Mouse (Mus musculus): Measurements from ENCODE around the gene Pnlip. TPM values are rescaled to one million over a fixed set of nuclear protein-coding genes. Genes with fewer than 3 reads are reported as not detected.

Gene Pnlip
- total RNA-seq (2021) = not detected in 2 replicates
- long read RNA-seq = 0 reads

DNA sequence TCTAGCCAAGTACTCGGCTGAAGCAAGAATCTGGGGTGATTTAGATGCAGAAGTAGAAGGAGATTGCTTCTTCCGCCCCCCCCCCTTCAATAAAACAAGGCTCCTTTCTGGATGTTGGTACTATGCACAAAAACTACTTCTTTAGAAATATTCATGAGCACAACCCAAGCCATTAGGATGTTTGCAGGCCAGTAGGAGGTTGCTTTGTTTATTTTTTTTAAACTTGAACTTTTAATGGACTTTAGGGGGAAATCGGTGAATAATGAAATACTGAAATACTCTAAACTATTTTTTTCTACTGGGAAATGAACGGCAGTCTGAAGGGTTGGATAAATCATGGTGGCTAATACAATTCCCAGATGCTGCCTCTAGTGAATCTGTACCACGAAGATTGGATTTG lies at the start of gene Pnlip:
TSS of gene Pnlip (plus strand) at position 301 of the 400 bp plus-strand sequence.
- DNase-seq = no peak

GRCm38 (mm10) chr19:58609716-58610115 lies 42.6 kb upstream of the Pnlip start:
- no peak for DNase-seq

DNA sequence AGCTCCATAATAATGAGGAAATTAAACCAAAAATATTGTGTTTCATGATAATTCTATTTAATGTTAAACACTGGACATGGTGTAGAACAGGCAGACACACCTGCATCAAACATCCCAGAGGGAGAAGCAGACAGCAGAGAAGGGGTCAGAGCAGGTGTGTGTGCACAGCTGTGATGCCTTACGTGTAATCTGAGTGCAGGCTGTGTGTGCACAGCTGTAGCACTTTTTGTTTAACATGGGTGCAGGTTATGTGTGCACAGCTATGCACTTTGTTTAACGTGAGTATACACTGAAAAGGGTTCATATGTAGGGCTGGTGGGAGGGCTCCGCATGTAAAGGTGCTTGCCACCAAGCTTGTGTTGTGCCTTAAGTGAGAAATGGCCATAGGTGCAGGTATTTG lies 39.6 kb upstream of the Pnlip start:
- DNase-seq = no peak

GRCm38 (mm10) chr19:58616606-58617005 lies 35.7 kb upstream of the Pnlip start:
- DNase-seq = no peak

DNA sequence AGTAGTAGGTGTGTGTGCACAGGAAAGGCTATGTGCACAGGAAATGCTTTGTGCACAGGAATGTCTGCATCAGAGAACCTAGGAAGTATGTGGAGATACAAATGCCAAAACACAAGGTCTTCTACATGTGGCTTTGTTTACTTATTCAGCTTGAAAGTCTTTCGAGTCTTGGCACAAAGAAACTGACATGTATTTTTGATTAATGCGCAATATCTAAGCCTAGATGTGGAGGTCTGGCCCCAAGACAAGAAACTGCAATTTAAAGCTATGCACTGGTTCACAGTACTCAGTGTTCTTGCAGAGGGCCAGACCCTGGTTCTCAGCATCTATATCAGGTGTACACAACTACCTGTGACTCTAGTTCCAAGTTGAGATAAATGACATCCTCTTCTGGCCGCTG lies 31.6 kb upstream of the Pnlip start:
- DNase-seq = no peak

DNA sequence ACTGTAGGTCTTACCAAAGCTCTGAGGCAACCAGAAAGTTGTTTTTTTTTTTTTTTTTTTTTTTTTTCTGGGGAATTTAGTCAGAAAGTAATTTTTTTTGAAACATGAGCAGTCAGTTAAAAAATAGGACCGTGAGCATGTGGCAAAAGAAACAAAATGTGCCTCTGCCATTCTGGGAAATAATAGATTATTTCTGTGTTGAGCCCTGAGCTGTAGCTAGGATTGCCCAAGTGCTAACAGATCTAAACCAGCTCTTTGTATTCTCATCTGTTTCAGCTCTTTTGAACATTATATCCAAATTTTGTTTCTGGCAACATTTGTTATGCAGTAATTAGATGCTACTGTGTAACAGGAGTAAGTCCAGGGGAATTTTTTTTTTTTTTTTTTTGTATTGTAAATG lies 30.7 kb upstream of the Pnlip start:
- DNase-seq = no peak

DNA sequence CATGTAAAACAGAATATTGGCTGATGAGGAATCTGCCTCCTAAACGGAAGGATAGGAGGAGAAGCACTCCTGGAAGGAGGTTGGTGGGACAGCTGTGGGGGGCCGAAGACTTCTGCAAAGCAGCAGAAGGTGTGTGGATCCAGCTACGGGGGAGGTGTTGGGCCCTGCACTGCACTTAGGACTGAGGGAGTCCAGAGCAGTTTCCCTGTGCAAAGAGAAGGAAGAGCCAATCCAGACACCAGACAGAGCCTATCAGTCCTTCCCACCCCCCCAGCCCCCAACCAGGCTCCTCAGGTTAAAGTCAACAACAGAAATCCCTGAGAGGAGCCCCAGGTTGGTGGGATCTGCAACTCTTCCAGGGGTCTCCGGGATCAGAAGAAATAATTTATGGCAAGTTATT lies 27.5 kb upstream of the Pnlip start:
- DNase-seq = no peak

- no peak for DNase-seq
These were observed 26.9 kb upstream of the Pnlip start for GRCm38 (mm10) chr19:58625254-58625947.

DNA sequence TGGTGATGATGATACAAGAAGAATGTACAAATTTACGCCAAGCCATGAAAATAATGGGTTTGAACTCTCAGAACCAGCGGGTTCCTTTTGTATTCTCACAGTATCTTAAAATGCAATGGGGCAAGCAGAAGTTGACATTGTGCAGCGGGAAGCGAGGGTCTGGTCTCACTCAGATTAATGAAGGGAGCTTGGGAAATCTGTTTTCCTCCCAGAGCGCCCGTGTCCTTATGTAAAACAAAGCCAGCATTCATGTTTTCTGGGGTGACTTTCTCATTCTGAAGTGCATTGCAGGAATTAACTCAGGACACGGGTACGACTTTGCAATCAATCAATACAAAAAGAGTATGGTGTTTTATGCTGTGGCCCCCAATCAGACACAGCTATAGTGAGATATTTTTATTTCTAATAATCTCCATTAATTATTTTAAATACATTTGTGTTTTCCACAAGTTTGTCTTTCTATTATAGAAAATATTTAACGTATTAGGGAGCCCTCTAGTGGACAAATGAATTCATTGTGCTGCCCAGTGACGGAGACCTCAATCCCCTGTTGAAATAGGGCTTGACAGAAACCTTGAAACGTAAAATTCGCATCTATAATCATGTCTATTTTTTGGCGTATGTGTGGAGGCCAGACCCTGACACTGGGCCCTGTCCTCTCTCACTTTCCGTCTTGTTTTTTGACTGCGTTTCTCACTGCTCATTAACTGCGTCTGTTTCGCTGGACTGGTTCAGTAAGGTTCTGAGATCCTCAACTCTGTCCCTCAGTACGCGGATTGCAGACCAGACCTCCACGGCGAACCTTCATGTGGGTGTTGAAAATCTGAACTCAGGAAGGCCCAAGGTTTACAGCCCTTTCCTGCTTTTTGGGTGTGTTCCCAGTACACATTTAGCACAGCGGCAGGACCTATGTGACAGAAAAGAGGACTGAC lies 24.6 kb upstream of the Pnlip start:
- DNase-seq = no peak

- DNase-seq = no peak
These were observed 22.9 kb upstream of the Pnlip start for GRCm38 (mm10) chr19:58629351-58629773.

GRCm38 (mm10) chr19:58650036-58650435 lies 2.3 kb upstream of the Pnlip start:
- no peak for DNase-seq

DNA sequence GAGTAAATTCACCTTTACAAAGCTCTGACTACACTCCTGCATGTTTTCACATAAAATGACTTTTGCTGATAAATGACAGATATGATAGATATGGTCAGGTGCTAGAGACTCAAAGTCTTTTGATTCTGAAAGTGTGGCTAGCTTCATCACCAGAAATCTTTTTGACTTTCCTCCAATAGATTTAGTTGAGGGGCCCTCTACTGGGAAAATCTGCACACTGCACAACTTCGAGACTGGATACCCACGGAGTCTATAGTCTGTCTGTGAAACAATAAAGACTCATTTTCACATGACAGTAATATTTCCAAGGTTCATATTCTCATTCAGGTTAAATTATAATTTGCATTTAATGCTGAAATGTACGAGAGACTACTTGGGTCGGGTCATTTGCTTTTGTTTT lies 9.8 kb downstream of the Pnlip start:
- DNase-seq = no peak

DNA sequence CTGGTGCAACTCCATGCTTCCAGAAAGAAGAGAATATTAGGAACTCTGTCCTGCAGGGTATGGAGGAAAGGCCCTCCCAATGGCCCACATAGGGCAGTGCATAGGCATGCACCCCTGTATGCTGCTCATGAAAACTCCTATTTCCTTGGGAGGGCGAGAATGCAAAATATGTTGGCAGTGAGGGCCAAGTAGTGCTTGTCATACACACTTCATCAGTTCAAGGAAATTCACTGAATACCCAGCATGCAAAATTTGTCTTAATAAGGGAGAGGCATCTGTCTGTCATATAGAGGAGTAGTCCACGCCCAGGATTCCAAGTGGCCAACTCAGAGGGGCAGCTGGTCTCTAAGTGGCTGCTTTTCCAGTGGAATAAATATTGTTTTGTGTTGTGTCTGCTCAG lies 11.0 kb downstream of the Pnlip start:
- DNase-seq = no peak

- no peak for DNase-seq
These were observed 12.6 kb downstream of the Pnlip start for GRCm38 (mm10) chr19:58664901-58665300.

GRCm38 (mm10) chr19:58674644-58675043 lies 22.3 kb downstream of the Pnlip start:
- DNase-seq = peak; percentile 10

- no peak for DNase-seq
These were observed 24.8 kb downstream of the Pnlip start for GRCm38 (mm10) chr19:58677117-58677516.

- no peak for DNase-seq
These were observed 36.6 kb downstream of the Pnlip start for GRCm38 (mm10) chr19:58688933-58689332.

DNA sequence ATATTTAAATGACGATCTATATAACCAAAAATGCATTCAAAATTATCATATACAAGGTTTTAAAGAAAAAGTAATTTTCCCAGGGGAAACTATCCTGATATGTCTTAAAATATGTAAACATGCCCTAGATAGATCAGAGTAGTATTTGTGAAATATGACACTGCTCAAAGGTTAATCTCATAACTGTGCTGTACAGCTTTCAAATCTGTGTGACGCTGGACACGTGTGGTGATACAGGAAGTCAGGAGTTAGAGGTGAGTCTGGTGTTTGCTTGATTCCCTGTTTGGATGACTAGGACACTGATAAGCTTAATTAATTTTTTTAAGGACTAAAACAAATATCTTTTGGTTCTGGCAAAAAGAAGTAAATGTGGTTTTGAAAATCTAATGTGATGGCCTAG lies 43.0 kb downstream of the Pnlip start:
- no peak for DNase-seq

GRCm38 (mm10) chr19:58696235-58696634 lies 43.9 kb downstream of the Pnlip start:
- no peak for DNase-seq

DNA sequence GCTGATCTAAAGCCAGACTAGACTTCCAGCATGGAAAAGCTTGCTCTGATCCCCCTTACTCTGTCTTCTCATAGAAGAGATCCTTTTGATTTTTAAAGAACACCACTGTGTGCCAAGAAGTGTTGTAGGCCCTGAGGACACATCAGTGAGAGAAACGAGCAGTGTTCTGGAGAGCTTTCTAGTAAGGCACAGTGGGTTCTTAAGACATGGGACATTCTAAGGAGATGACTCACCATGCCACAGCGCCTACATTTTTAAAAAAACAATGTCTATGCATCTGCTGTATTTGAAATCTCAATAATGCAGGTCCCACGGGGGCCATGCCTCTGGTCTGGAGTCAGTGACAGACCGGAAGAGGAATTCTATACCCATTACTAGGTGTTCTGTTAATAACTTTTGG lies 52.3 kb downstream of the Pnlip start:
- DNase-seq = no peak

DNA sequence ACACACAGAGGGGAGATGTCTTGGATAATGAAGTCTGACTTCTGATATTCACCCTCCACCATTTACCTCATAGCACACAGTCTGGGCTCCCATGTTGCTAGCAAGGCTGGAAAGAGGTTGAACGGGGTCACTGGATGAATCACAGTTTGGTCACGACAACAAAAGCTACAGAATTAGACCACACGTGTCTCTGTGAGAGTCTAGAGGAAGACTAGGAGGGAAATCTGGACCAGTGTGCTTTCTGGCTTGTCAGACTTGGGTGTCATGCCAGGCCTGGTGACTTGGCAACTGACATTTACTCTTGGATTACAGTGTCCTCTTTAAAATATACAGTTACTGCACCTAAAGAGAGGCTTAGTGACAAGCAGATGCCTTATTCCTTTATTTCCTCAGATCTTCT lies 56.3 kb downstream of the Pnlip start:
- DNase-seq = peak; percentile 6

GRCm38 (mm10) chr19:58717925-58718324 lies 65.6 kb downstream of the Pnlip start:
- no peak for DNase-seq

- no peak for DNase-seq
These were observed 68.1 kb downstream of the Pnlip start for GRCm38 (mm10) chr19:58720439-58720838.

- DNase-seq = no peak
These were observed 74.3 kb downstream of the Pnlip start for GRCm38 (mm10) chr19:58726551-58726950.
